ENCODE assay signal across 18 mouse cellular contexts in the genomic region with DNA sequence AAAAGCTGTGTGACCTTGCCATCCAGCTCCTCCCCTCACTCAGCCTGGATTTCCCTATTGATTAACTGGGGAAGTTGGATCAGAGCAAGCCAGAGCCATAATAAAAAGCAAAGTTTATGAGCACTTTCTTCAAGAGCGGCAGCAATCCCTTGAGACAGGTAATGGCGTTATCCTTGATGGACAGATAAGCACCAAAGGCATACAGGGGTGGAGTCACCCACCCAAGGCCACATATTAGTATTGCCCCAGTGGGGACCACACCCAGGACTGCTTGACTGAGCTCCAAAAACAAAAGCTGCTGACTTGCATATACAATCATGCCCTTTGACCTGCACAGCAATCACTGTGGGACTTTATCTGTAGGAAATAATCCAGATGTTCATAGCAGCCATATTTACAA. TPM values are rescaled to one million over a fixed set of nuclear protein-coding genes. Genes with fewer than 3 reads are reported as not detected.
"Had no signal": no experiment of that assay in that cellular context is flagged by ENCODE, and none has a peak within 500 bp of the region (broad histone marks: within the 10 kb centered on the region; RNA-seq: fewer than 3 reads in every experiment).

No protein-coding gene starts in this region.

- H3K4me1 ChIP-seq: liver, embryonic 12.5 days had no signal

- H3K27ac ChIP-seq: hindbrain, embryonic 13.5 days; hindbrain, postnatal 0 days; kidney, postnatal 0 days; left cerebral cortex, adult 2 months; limb, embryonic 10.5 days; liver, embryonic 12.5 days; midbrain, embryonic 10.5 days had no signal

- H3K36me3 ChIP-seq: hindbrain, embryonic 13.5 days; limb, embryonic 10.5 days; liver, embryonic 12.5 days; midbrain, embryonic 10.5 days had no signal

- DNase-seq: kidney, adult 11 months; kidney, adult 9 months; kidney, postnatal 4 days; lung, postnatal 36 days; midbrain, embryonic 14.5 days; right cerebral cortex, postnatal 14 days had no signal

- H3K4me3 ChIP-seq: hindbrain, embryonic 13.5 days; left cerebral cortex, adult 2 months; limb, embryonic 10.5 days; liver, embryonic 12.5 days; midbrain, embryonic 10.5 days had no signal

- ATAC-seq: hindbrain, postnatal 0 days; liver, embryonic 12.5 days had no signal

- H3K4me2 ChIP-seq: hindbrain, embryonic 13.5 days; liver, embryonic 12.5 days had no signal

- H3K9ac ChIP-seq: hindbrain, embryonic 13.5 days; liver, embryonic 12.5 days had no signal

- H3K9me3 ChIP-seq: hindbrain, embryonic 13.5 days; limb, embryonic 10.5 days; liver, embryonic 12.5 days; midbrain, embryonic 10.5 days had no signal

RNA-seq across cellular contexts. Expression of a gene that starts 31.0 kb away (rescaled TPM):
- total RNA-seq: layer of hippocampus, postnatal 25 days; left cerebral cortex, adult 2 months; left cerebral cortex, postnatal 14 days; megakaryocyte, adult 5-6 weeks; monocyte, adult 5-6 weeks had no signal
- polyA plus RNA-seq: kidney, postnatal 0 days; limb, embryonic 10.5 days; midbrain, embryonic 10.5 days; testis, adult 2 months had no signal
